Mouse (Mus musculus): ENCODE measurements around the gene Prph. TPM values are rescaled to one million over a fixed set of nuclear protein-coding genes. Genes with fewer than 3 reads are reported as not detected.

Gene Prph
- polyA plus RNA-seq, 1 experiment from 2014 or later: 0.83 TPM

- Histone ChIP-seq H3K36me3 (replicated peaks) (peaks cover 60% of the 10 kb centered on the region), H3K27ac (replicated peaks) (no peak overlapping the region), H3K9me3 (replicated peaks) (no peaks in the 10 kb centered on the region), H3K4me3 (replicated peaks) (no peak overlapping the region), H3K9ac (no peak overlapping the region), H3K27me3 (peaks cover 3% of the 10 kb centered on the region; the same call in 1 of the 2 replicates), H3K4me1 (replicated peaks) (peaks cover 33% of the 10 kb centered on the region), H3K4me2 (no peak overlapping the region)
- no peak for ATAC-seq (ENCODE audit: insufficient read depth)
- 75% methylated on average over 15 of the region's 15 CpGs for WGBS (ENCODE audit: insufficient replicate concordance)
These were observed 23.4 kb downstream of the Prph start for GRCm38 (mm10) chr15:99078181-99078910.

DNA sequence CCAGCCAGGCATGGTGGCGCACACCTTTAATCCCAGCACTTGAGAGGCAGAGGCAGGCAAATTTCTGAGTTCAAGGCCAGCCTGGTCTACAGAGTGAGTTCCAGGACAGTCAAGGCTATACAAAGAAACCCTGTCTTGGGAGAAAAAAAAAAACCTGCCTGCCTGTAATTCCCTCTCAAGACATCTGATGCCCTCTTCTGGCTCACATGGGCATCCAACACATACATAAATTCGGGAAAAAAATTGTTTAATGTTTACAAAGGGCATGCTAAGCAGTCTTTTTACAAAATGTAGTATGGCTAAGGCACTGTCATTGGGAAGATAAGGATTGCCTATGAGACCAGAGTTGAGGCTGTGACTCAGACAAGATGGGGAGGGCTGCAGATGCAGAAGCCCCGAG lies 24.8 kb downstream of the Prph start:
- H3K4me1 ChIP-seq (replicated peaks): peaks cover 37% of the 10 kb centered on the region
- H3K9me3 ChIP-seq (replicated peaks): no peaks in the 10 kb centered on the region
- H3K9ac ChIP-seq: no peak overlapping the region
- peaks cover 62% of the 10 kb centered on the region for H3K36me3 ChIP-seq (replicated peaks)
- H3K4me2 ChIP-seq: no peak overlapping the region
- 73% methylated on average over 3 of the region's 3 CpGs for WGBS (ENCODE audit: insufficient replicate concordance)
- no peak overlapping the region for H3K27ac ChIP-seq (replicated peaks)
- H3K27me3 ChIP-seq: peaks cover 18% of the 10 kb centered on the region
- H3K4me3 ChIP-seq (replicated peaks): no peak overlapping the region
- ATAC-seq (ENCODE audit: insufficient read depth): no peak

GRCm38 (mm10) chr15:99082322-99082721 lies 27.3 kb downstream of the Prph start:
- H3K9me3 ChIP-seq (replicated peaks): no peaks in the 10 kb centered on the region
- peaks cover 43% of the 10 kb centered on the region for H3K27me3 ChIP-seq
- H3K4me3 ChIP-seq (replicated peaks): no peak overlapping the region
- H3K4me2 ChIP-seq: no peak overlapping the region
- WGBS (ENCODE audit: insufficient replicate concordance): 84% methylated on average over 12 of the region's 12 CpGs
- H3K4me1 ChIP-seq (replicated peaks): peaks cover 22% of the 10 kb centered on the region
- H3K27ac ChIP-seq (replicated peaks): no peak overlapping the region
- no peak for ATAC-seq (ENCODE audit: insufficient read depth)
- H3K9ac ChIP-seq: no peak overlapping the region
- H3K36me3 ChIP-seq (replicated peaks): peaks cover 52% of the 10 kb centered on the region

DNA sequence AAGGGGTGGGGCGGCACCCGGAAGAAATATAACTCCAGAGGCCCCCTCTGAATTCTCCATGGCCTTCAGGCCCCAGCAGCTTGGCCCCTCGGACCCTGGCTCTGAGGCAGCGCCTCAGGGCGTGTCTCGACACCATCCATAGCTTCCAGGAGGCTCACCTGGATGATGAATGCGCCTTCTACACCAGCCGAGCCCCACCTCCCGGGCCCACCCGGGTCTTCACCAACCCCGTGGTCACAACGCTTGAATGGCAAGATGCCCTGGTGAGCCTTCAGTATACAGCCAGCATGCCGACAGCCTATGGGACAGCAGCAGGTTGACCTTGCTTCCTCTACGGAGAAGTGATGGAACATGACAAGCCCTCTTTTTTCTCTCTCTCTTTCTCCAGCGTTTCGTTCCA lies 27.9 kb downstream of the Prph start:
- ATAC-seq (ENCODE audit: insufficient read depth): no peak
- no peaks in the 10 kb centered on the region for H3K9me3 ChIP-seq (replicated peaks)
- peaks cover 48% of the 10 kb centered on the region for H3K27me3 ChIP-seq
- no peak overlapping the region for H3K4me2 ChIP-seq
- no peak overlapping the region for H3K9ac ChIP-seq
- peaks cover 27% of the 10 kb centered on the region for H3K4me1 ChIP-seq (replicated peaks)
- H3K4me3 ChIP-seq (replicated peaks): no peak overlapping the region
- H3K36me3 ChIP-seq (replicated peaks): peaks cover 47% of the 10 kb centered on the region
- 87% methylated on average over 16 of the region's 16 CpGs for WGBS (ENCODE audit: insufficient replicate concordance)
- no peak overlapping the region for H3K27ac ChIP-seq (replicated peaks)

DNA sequence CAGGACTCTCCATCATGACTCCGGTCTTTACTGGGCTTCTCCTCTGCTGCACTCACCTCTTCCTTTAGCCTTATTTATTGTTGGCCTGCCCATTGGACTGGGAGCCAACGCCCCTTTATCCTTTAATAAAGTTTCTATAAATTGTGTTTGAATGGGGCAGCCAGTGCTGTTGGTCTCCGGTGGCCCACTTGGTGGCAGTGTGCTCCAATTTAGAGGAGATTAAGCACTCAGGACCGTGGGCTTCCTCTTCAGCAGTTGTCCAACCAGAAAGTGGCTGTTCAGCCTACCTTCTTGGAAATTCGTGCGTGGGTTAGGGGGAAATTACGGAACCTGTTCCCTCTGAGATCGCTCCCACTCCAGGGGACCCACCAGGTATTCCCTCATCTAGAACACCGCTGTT lies 28.3 kb downstream of the Prph start:
- no peak overlapping the region for H3K4me2 ChIP-seq
- no peak overlapping the region for H3K4me3 ChIP-seq (replicated peaks)
- H3K36me3 ChIP-seq (replicated peaks): peaks cover 43% of the 10 kb centered on the region
- 62% methylated on average over 9 of the region's 9 CpGs for WGBS (ENCODE audit: insufficient replicate concordance)
- H3K9me3 ChIP-seq (replicated peaks): no peaks in the 10 kb centered on the region
- H3K27me3 ChIP-seq: peaks cover 52% of the 10 kb centered on the region
- no peak overlapping the region for H3K27ac ChIP-seq (replicated peaks)
- peaks cover 31% of the 10 kb centered on the region for H3K4me1 ChIP-seq (replicated peaks)
- ATAC-seq (ENCODE audit: insufficient read depth): no peak
- H3K9ac ChIP-seq: no peak overlapping the region

GRCm38 (mm10) chr15:99083867-99084557 lies 29.0 kb downstream of the Prph start:
- Histone ChIP-seq H3K27ac (replicated peaks) (no peak overlapping the region), H3K4me1 (replicated peaks) (peaks cover 35% of the 10 kb centered on the region), H3K4me3 (replicated peaks) (no peak overlapping the region), H3K9ac (no peak overlapping the region), H3K4me2 (peak overlapping the region; percentile 44; the same call in 1 of the 2 replicates), H3K27me3 (peaks cover 60% of the 10 kb centered on the region), H3K9me3 (replicated peaks) (no peaks in the 10 kb centered on the region), H3K36me3 (replicated peaks) (peaks cover 35% of the 10 kb centered on the region)
- no peak for ATAC-seq (ENCODE audit: insufficient read depth)
- 7% methylated on average over 11 of the region's 11 CpGs for WGBS (ENCODE audit: insufficient replicate concordance)

GRCm38 (mm10) chr15:99084618-99085017 lies 29.6 kb downstream of the Prph start:
- no peak overlapping the region for H3K27ac ChIP-seq (replicated peaks)

GRCm38 (mm10) chr15:99085997-99086396 lies 31.0 kb downstream of the Prph start:
- ATAC-seq (ENCODE audit: insufficient read depth): no peak
- Histone ChIP-seq H3K4me2 (no peak overlapping the region), H3K27me3 (peaks cover 79% of the 10 kb centered on the region), H3K4me3 (replicated peaks) (no peak overlapping the region), H3K9ac (no peak overlapping the region), H3K9me3 (replicated peaks) (no peaks in the 10 kb centered on the region), H3K4me1 (replicated peaks) (peaks cover 38% of the 10 kb centered on the region), H3K36me3 (replicated peaks) (peaks cover 25% of the 10 kb centered on the region), H3K27ac (replicated peaks) (no peak overlapping the region)
- 67% methylated on average over 4 of the region's 4 CpGs for WGBS (ENCODE audit: insufficient replicate concordance)

More at GRCm38 (mm10) chr15:99084618-99085017, 29.6 kb downstream of the Prph start:
- ATAC-seq (ENCODE audit: insufficient read depth): no peak
- H3K36me3 ChIP-seq (replicated peaks): peaks cover 35% of the 10 kb centered on the region
- peak overlapping the region; percentile 44; the same call in 1 of the 2 replicates for H3K4me2 ChIP-seq
- peaks cover 38% of the 10 kb centered on the region for H3K4me1 ChIP-seq (replicated peaks)
- H3K9ac ChIP-seq: no peak overlapping the region
- WGBS (ENCODE audit: insufficient replicate concordance): 23% methylated on average over 19 of the region's 19 CpGs
- no peaks in the 10 kb centered on the region for H3K9me3 ChIP-seq (replicated peaks)
- H3K27me3 ChIP-seq: peaks cover 66% of the 10 kb centered on the region
- H3K4me3 ChIP-seq (replicated peaks): no peak overlapping the region

DNA sequence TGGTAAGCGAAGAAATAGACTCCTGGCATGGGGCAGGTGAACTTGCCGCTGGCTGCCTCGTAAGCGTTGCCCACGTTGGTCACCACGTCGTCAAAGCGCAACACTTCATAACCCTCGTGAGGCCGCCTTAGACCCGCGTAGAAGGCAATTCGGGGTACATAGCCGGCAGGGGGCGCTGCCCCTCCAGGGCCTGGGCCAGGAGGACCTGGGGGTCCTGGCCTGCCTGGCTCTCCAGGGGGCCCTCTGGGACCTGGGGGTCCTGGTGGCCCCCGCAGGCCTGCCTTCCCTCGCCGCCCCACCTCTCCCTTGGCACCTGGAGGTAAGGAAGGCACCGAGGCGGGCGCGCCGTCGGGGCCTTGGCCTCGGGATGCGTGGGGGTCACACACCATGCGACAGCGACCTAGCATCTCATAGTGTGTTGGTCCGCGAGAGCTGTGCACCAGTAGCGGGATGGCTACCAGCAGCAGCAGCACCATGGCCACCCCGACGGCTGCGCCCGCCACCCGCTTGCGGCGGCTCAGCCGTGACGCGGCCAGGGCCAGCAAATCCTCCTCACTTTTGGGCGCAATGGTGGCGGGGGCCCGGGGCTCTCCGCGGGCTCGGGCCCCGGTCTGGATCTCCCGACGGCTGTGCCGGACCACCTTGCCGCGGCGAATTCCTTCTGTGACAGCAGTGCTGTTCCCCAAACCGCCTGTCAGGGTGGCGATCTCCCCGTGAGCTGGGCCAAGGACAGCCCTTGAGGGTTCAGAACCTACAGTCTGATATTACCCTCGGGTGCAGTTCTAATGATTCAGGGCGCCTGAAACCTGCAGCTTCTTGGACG lies 32.5 kb downstream of the Prph start, which contains the start of gene C1ql4:
C1ql4 (minus strand) TSS at position 565 of the 823 bp plus-strand sequence.
- Histone ChIP-seq H3K9ac (no peak within 1 kb of the TSS), H3K9me3 (replicated peaks) (no peaks in the 10 kb centered on the region), H3K4me1 (replicated peaks) (peaks cover 41% of the 10 kb centered on the region), H3K36me3 (replicated peaks) (peaks cover 11% of the 10 kb centered on the region), H3K27ac (replicated peaks) (no peak within 1 kb of the TSS), H3K27me3 (peaks cover 94% of the 10 kb centered on the region), H3K4me2 (peak within 1 kb of the TSS; percentile 52), H3K4me3 (replicated peaks) (peak within 1 kb of the TSS; percentile 21)
- WGBS (ENCODE audit: insufficient replicate concordance): 12% methylated on average over 60 of the region's 60 CpGs
- ATAC-seq (ENCODE audit: insufficient read depth): no peak

- peak overlapping the region; percentile 21 for H3K4me3 ChIP-seq (replicated peaks)
- H3K9ac ChIP-seq: no peak overlapping the region
- H3K27me3 ChIP-seq: peaks cover 100% of the 10 kb centered on the region
- WGBS (ENCODE audit: insufficient replicate concordance): 1% methylated on average over 27 of the region's 27 CpGs
- no peak overlapping the region for H3K27ac ChIP-seq (replicated peaks)
- peaks cover 43% of the 10 kb centered on the region for H3K4me1 ChIP-seq (replicated peaks)
- H3K4me2 ChIP-seq: peak overlapping the region; percentile 52
- ATAC-seq (ENCODE audit: insufficient read depth): peak; percentile 23; the same call in 1 of the 2 replicates
- 0 out of 2 replicates have a peak, but pooled peaks cover 3% of the 10 kb centered on the region for H3K36me3 ChIP-seq (replicated peaks)
- no peaks in the 10 kb centered on the region for H3K9me3 ChIP-seq (replicated peaks)
These were observed 33.3 kb downstream of the Prph start for GRCm38 (mm10) chr15:99088292-99088691.

- Histone ChIP-seq H3K9me3 (replicated peaks) (no peaks in the 10 kb centered on the region), H3K27ac (replicated peaks) (no peak overlapping the region), H3K9ac (no peak overlapping the region), H3K4me3 (replicated peaks) (no peak overlapping the region), H3K27me3 (peaks cover 100% of the 10 kb centered on the region), H3K4me2 (peak overlapping the region; percentile 52), H3K36me3 (replicated peaks) (no peaks in the 10 kb centered on the region), H3K4me1 (replicated peaks) (peaks cover 43% of the 10 kb centered on the region)
- WGBS (ENCODE audit: insufficient replicate concordance): 10% methylated on average over 14 of the region's 14 CpGs
- no peak for ATAC-seq (ENCODE audit: insufficient read depth)
These were observed 34.1 kb downstream of the Prph start for GRCm38 (mm10) chr15:99089069-99089468.

All from liver, embryonic 15.5 days (tissue).